Mouse (Mus musculus): ENCODE results near the gene Slc25a3. TPM values are rescaled to one million over a fixed set of nuclear protein-coding genes. Genes with fewer than 3 reads are reported as not detected.

The Slc25a3 gene
- 600 to 623 TPM (median 620 TPM) in 4 replicates for total RNA-seq (2023; ENCODE audit: inconsistent age)

DNA sequence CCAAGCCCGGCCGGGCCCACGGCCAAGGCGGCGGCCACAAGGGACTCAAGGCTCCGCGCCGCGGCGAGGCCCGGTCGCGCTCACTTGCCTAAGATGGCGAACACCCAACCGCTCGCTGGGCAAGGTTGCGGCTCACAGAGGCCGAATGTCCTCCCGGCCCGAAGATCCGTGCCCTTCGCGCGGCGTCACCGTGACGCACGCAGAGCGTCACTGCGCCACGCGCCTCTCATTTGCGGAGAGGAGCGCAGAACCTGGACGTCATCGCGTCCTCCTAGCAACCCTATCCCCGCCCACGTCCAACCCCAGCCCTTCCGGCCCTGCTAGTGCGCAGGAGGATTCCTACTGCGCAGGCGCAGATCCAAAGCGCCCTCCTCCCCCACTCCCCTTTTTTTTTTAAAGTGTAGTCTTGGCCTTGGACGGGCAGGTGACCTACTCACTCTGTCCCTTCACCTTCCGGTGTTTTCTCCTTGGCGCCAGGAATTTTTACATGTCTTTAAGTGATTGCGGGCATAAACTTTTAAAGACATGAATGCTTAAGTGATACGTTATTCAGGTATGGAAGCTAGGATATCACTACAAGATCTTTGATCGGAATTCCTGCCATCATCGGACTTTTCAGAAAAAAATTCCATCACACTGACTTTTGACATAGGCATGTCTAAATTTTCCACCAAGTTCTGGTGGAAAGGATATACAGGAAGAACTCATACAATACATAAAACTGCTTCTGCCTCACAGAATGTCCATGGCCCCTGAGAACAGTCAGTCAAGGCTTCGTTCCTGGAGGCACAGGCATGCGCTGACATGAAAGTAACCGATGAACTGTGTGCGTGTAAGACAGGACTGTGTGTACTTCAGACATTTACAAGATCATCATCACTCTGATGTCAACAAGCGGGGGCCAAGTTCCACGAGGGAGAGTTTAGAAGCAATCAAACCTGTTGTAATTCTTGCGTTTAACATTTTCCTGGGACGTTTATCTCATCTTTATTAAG, at the start of gene Slc25a3:
TSS of gene Slc25a3 (minus strand) at position 232 of the 995 bp plus-strand sequence.

GRCm38 (mm10) chr10:91082550-91083392, 41.1 kb downstream of the Slc25a3 start, which contains the start of the genes Apaf1 and Ikbip:
Gene Apaf1, minus strand, starts transcription at chr10:91082770.
Gene Ikbip, plus strand, starts transcription at chr10:91082940.

Other genes with a start within 250 kb of the Slc25a3 start
- 21.9 to 33.7 TPM (median 25.4 TPM) in 4 replicates for gene Apaf1, start 41.3 kb downstream of the Slc25a3 start, total RNA-seq (2023; ENCODE audit: inconsistent age)
- 1.8 to 3.8 TPM (median 3.1 TPM) in 4 replicates for gene Ikbip, start 41.1 kb downstream of the Slc25a3 start, total RNA-seq (2023; ENCODE audit: inconsistent age)
- gene Tmpo, start 57.3 kb upstream of the Slc25a3 start, total RNA-seq (2023; ENCODE audit: inconsistent age) = 136 to 163 TPM (median 147 TPM) in 4 replicates

Measured in B cell, adult (primary cell).